18 mouse cellular contexts compared by ENCODE assay signal in genomic region chr2:11390667-11391334, GRCm38 (mm10).
DNase-seq lines count a peak whose midpoint lies in the region; ATAC-seq lines count a peak whose summit lies in the region.
"Had no signal": no experiment of that assay in that cellular context is flagged by ENCODE, and none has a peak within 500 bp of the region (broad histone marks: within the 10 kb centered on the region; RNA-seq: fewer than 3 reads in every experiment).

No protein-coding gene starts in this region.

- peaks cover 4% of the 10 kb centered on the region; the same call in 1 of the 2 replicates for H3K4me1 ChIP-seq in midbrain, embryonic 11.5 days (ENCODE audit: control insufficient read depth, insufficient read depth, low read length)
- no peaks in the 10 kb centered on the region for H3K4me1 ChIP-seq in midbrain, embryonic 16.5 days (ENCODE audit: control insufficient read depth, insufficient read depth, low read length)
- H3K4me1 ChIP-seq in hindbrain, embryonic 13.5 days (replicated peaks) = peaks cover 7% of the 10 kb centered on the region; the same call in 1 of the 2 replicates
- H3K4me1 ChIP-seq: heart, embryonic 13.5 days; limb, embryonic 10.5 days; liver, embryonic 12.5 days had no signal

- H3K9ac ChIP-seq in midbrain, embryonic 11.5 days (ENCODE audit: low read length) = no peak overlapping the region; the same call in 1 of the 2 replicates
- no peak overlapping the region for H3K9ac ChIP-seq in midbrain, embryonic 16.5 days (ENCODE audit: low read depth, low read length)
- H3K9ac ChIP-seq in hindbrain, embryonic 13.5 days = no peak overlapping the region
- H3K9ac ChIP-seq: forebrain, embryonic 13.5 days; heart, embryonic 13.5 days; liver, embryonic 12.5 days; midbrain, embryonic 12.5 days had no signal

- H3K27ac ChIP-seq in midbrain, embryonic 11.5 days (ENCODE audit: low read depth, low read length) = no peak overlapping the region
- no peak overlapping the region for H3K27ac ChIP-seq in midbrain, embryonic 16.5 days (ENCODE audit: low read length)
- H3K27ac ChIP-seq in hindbrain, embryonic 13.5 days = peak overlapping the region; percentile 8; the same call in 1 of the 2 replicates
- H3K27ac ChIP-seq: forebrain, embryonic 13.5 days; heart, embryonic 13.5 days; limb, embryonic 10.5 days; liver, embryonic 12.5 days had no signal

- DNase-seq in gastrocnemius, adult 18-20 months (ENCODE audit: low spot score) = peak; percentile 40
- no peak for DNase-seq in gastrocnemius, postnatal 10 days
- DNase-seq in midbrain, embryonic 11.5 days (ENCODE audit: low spot score, missing footprints) = peak; percentile 88
- peak; percentile 62 for DNase-seq in skeletal muscle tissue, adult 2 months (ENCODE audit: low read depth, low spot score)
- DNase-seq in ovary, postnatal 10 days (ENCODE audit: low spot score) = no peak
- no peak for DNase-seq in kidney, adult 9 months
- DNase-seq: adrenal gland, adult 2 months; gastrocnemius, postnatal 14 days; heart, postnatal 4 days; kidney, adult 2 months; kidney, postnatal 36 days had no signal

- H3K27me3 ChIP-seq in midbrain, embryonic 11.5 days (ENCODE audit: control insufficient read depth, insufficient read depth, low read length) = no peaks in the 10 kb centered on the region
- 0 out of 2 replicates have a peak, but pooled peaks cover 2% of the 10 kb centered on the region for H3K27me3 ChIP-seq in midbrain, embryonic 16.5 days (ENCODE audit: control insufficient read depth, insufficient read depth, low read depth, low read length)
- H3K27me3 ChIP-seq in hindbrain, embryonic 13.5 days = no peaks in the 10 kb centered on the region
- H3K27me3 ChIP-seq: forebrain, embryonic 13.5 days; heart, embryonic 13.5 days; liver, embryonic 12.5 days; midbrain, embryonic 12.5 days had no signal

- WGBS in midbrain, embryonic 11.5 days = 74% methylated on average over 6 of the region's 6 CpGs
- 64% methylated on average over 6 of the region's 6 CpGs for WGBS in midbrain, embryonic 16.5 days
- 50% methylated on average over 6 of the region's 6 CpGs for WGBS in hindbrain, embryonic 13.5 days

- no peaks in the 10 kb centered on the region for H3K36me3 ChIP-seq in midbrain, embryonic 11.5 days (ENCODE audit: control insufficient read depth, insufficient read depth, low read length)
- no peaks in the 10 kb centered on the region for H3K36me3 ChIP-seq in midbrain, embryonic 16.5 days (ENCODE audit: control insufficient read depth, insufficient read depth, low read length)
- no peaks in the 10 kb centered on the region for H3K36me3 ChIP-seq in hindbrain, embryonic 13.5 days
- H3K36me3 ChIP-seq: heart, embryonic 13.5 days; limb, embryonic 10.5 days; liver, embryonic 12.5 days; midbrain, embryonic 12.5 days had no signal

- no peaks in the 10 kb centered on the region; the same call in 1 of the 2 replicates for H3K9me3 ChIP-seq in midbrain, embryonic 11.5 days (ENCODE audit: control insufficient read depth, low read length)
- H3K9me3 ChIP-seq in midbrain, embryonic 16.5 days (replicated peaks; ENCODE audit: control insufficient read depth, low read length, poor library complexity, severe bottlenecking) = no peaks in the 10 kb centered on the region
- no peaks in the 10 kb centered on the region for H3K9me3 ChIP-seq in hindbrain, embryonic 13.5 days
- H3K9me3 ChIP-seq: forebrain, embryonic 13.5 days; heart, embryonic 13.5 days; limb, embryonic 10.5 days; liver, embryonic 12.5 days; midbrain, embryonic 12.5 days had no signal

- no peak for ATAC-seq in midbrain, embryonic 11.5 days (ENCODE audit: low FRiP score)
- no peak for ATAC-seq in midbrain, embryonic 16.5 days
- ATAC-seq in hindbrain, embryonic 13.5 days (ENCODE audit: low FRiP score) = no peak
- ATAC-seq: liver, embryonic 12.5 days had no signal

- no peak overlapping the region for H3K4me2 ChIP-seq in midbrain, embryonic 11.5 days
- H3K4me2 ChIP-seq in midbrain, embryonic 16.5 days (ENCODE audit: low read length) = no peak overlapping the region
- H3K4me2 ChIP-seq in hindbrain, embryonic 13.5 days = no peak overlapping the region
- H3K4me2 ChIP-seq: forebrain, embryonic 13.5 days; heart, embryonic 13.5 days; liver, embryonic 12.5 days; midbrain, embryonic 12.5 days had no signal

- H3K4me3 ChIP-seq in midbrain, embryonic 11.5 days (ENCODE audit: low read depth, low read length) = no peak overlapping the region
- no peak overlapping the region for H3K4me3 ChIP-seq in midbrain, embryonic 16.5 days (ENCODE audit: low read depth, low read length)
- no peak overlapping the region for H3K4me3 ChIP-seq in hindbrain, embryonic 13.5 days
- H3K4me3 ChIP-seq: forebrain, embryonic 13.5 days; heart, embryonic 13.5 days; limb, embryonic 10.5 days; liver, embryonic 12.5 days; midbrain, embryonic 12.5 days had no signal

Comparison
In these comparisons a context has a peak if more than half of its experiments do, and no peak if none do; other contexts are left out.
1. DNase-seq: peak in gastrocnemius, adult 18-20 months (single experiment), midbrain, embryonic 11.5 days (single experiment) and skeletal muscle tissue, adult 2 months (single experiment); none in gastrocnemius, postnatal 10 days (single experiment), ovary, postnatal 10 days (single experiment) and kidney, adult 9 months (single experiment).